Mouse (Mus musculus) T-helper 1 cell (primary cell): Measurements from ENCODE around the gene A730009L09Rik.

Experiments
- in situ Hi-C: fragments of 300-600 bp; cut with MboI, MseI; formaldehyde crosslinking; loops from one replicate; pipeline ENCODE4 v1.15.1; 2025; ENCODE audit warnings: high pct_unique_total_duplicates

A730009L09Rik gene

GRCm38 (mm10) chr16:84559569-84560278 is 44.8 kb downstream of the A730009L09Rik start:
- in situ Hi-C loops, result no loop called here

DNA sequence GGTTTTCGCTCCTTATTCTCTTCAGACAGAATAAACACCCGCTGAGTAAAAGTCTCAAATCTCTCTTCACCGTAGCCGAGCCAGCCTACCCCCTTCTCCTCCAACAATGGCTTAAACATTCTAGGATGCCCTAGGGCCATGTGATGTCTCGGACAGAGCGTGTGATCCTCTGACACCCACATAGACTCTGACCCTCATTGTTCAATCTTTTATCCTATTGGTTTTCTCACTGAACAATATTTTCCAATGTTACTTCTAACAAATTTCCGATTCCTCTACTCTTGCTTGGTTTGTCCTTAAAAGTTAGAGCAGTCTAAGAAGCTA is 45.3 kb downstream of the A730009L09Rik start:
- in situ Hi-C loops, result no loop called here
